Mouse (Mus musculus) midbrain, embryonic 15.5 days (tissue): ENCODE results near the gene C2. TPM values are rescaled to one million over a fixed set of nuclear protein-coding genes. Genes with fewer than 3 reads are reported as not detected.

ENCODE experiments used
- ATAC-seq: fragments of 200-750 bp; cut with Nextera tagmentation; replicated peaks from 2 replicates; pipeline ENCODE4 v1.8.0; 2017; ENCODE audit warnings: moderate TSS enrichment
- H3K27ac ChIP-seq: fragments of 300-500 bp; sonication (generic); 2 replicates; pipeline ENCODE4 v1.5.1; 2015; ENCODE audit warnings: mild to moderate bottlenecking, inconsistent platforms
- H3K27me3 ChIP-seq: fragments of 300-500 bp; sonication (generic); replicated peaks from 2 replicates; pipeline ENCODE4 v1.6.1; 2015; ENCODE audit warnings: inconsistent platforms
- H3K36me3 ChIP-seq: fragments of 300-500 bp; sonication (generic); replicated peaks from 2 replicates; pipeline ENCODE4 v1.6.1; 2015; ENCODE audit warnings: inconsistent platforms
- H3K4me1 ChIP-seq: fragments of 300-500 bp; sonication (generic); 2 replicates; pipeline ENCODE4 v1.6.1; 2015; ENCODE audit warnings: inconsistent platforms
- H3K4me2 ChIP-seq: fragments of 300-500 bp; sonication (generic); 2 replicates; pipeline ENCODE4 v1.6.1; 2015; ENCODE audit warnings: inconsistent platforms, mild to moderate bottlenecking, moderate library complexity
- H3K4me3 ChIP-seq: fragments of 300-500 bp; sonication (generic); 2 replicates; pipeline ENCODE4 v1.5.1; 2015; ENCODE audit warnings: mild to moderate bottlenecking, inconsistent platforms
- H3K9ac ChIP-seq: fragments of 300-500 bp; sonication (generic); 2 replicates; pipeline ENCODE4 v1.6.1; 2015; ENCODE audit warnings: mild to moderate bottlenecking, inconsistent platforms
- H3K9me3 ChIP-seq: fragments of 300-500 bp; sonication (generic); 2 replicates; pipeline ENCODE4 v1.6.1; 2016; ENCODE audit warnings: inconsistent platforms
- WGBS: fragments of 180-500 bp; shearing (Covaris S2); methylation state at CpG from one replicate; pipeline ENCODE4 v1.1.7; 2015; ENCODE audit warnings: mixed read lengths; 5-methylcytosine and 5-hydroxymethylcytosine counted together
- polyA plus RNA-seq: library from polyadenylated mRNA; unstranded; fragments of >200 nt; fragmentation: Nextera tagmentation; extraction: Ambion mirVana; gene quantifications from 2 replicates; pipeline ENCODE4 v1.2.1, GENCODE M21; 2015

The C2 gene
- polyA plus RNA-seq, 1 experiment from 2014 or later: 2.1 TPM

DNA sequence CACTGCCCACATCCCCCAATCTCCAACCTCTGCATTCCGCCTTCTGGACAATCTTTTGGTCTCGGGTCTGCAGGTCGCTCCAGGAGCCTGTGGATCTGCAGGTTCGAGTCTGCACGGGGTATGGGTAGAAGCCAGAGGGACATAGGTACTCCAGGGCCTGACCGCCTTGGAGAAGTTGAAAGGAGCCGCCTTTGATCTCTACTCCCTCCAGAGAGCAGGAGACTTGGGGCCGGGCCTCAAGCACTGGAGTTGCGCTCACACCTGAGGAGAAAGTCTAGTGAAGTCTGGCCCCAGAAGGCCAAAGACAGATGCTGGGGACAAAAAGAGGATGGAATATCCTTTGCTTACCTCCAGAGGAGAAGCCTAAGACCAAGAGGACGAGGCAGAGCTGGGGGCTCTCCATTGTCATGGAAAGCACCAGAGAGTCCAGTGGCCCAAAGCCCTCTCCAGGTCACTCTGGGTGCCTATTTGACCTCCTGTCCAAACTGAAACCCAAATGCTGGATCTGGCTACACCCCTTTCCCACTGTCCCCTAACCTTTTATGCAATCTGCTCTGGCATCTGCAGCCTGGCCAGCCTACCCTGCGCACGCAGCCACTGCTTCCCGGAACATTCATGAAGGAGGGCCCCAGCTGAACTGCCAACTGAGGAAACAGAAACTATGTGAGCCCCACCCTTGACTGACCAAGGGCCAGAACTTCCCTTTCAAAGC lies 36.2 kb downstream of the C2 start:
- ATAC-seq: no peak
- H3K27me3 ChIP-seq: no peaks in the 10 kb centered on the region
- 67% methylated on average over 13 of the region's 13 CpGs for WGBS
- no peak overlapping the region for H3K4me3 ChIP-seq
- no peak overlapping the region for H3K9ac ChIP-seq
- no peaks in the 10 kb centered on the region for H3K4me1 ChIP-seq
- no peaks in the 10 kb centered on the region for H3K9me3 ChIP-seq
- peaks cover under 1% of the 10 kb centered on the region; the same call in 1 of the 2 replicates for H3K36me3 ChIP-seq
- no peak overlapping the region for H3K4me2 ChIP-seq
- no peak overlapping the region for H3K27ac ChIP-seq

DNA sequence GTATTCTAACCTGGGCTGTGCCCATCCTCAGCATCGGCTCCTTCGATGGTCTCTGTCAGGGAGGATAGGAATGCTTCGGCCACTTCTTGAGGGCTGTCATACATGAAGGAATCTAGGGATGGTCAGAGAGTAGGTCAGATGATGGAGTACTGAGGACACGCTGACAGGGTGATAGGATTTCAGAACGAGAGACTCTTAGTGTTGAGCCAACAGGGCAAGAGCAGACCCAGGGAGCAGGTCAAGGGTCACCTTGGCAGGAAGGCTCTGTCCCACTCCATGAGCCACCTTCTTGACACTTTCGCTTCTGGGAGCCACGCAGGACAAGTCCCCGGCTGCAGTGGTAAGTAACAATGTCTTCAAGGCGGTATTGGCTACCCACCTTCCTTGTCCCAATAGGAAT lies 37.6 kb downstream of the C2 start:
- Histone ChIP-seq H3K27ac (no peak overlapping the region), H3K36me3 (peaks cover 14% of the 10 kb centered on the region), H3K9ac (no peak overlapping the region), H3K4me2 (no peak overlapping the region), H3K4me3 (no peak overlapping the region), H3K27me3 (no peaks in the 10 kb centered on the region), H3K4me1 (no peaks in the 10 kb centered on the region), H3K9me3 (no peaks in the 10 kb centered on the region)
- 91% methylated on average over 9 of the region's 9 CpGs for WGBS
- no peak for ATAC-seq

DNA sequence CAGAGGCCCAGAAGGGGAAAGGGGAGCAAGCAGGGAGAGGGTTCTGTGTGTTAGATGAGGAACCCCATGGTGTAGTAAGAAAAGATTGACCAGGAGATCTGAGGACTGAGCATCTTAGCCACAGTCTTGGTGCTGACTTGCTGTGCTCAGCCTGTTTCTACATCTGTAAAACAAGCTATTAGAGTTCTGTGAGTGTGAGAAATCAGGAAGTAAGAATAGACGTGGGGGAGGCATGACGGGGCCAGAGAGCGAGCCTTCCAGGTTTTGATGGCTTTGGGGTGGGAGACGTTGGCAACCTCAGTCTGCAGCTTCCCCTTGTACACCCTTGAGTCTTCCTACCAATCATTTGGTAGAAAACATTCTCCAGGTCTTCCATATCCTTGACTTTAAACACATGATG lies 39.4 kb downstream of the C2 start:
- peaks cover 29% of the 10 kb centered on the region for H3K36me3 ChIP-seq
- no peak for ATAC-seq
- H3K4me1 ChIP-seq: no peaks in the 10 kb centered on the region
- H3K4me2 ChIP-seq: no peak overlapping the region
- H3K4me3 ChIP-seq: no peak overlapping the region
- H3K27ac ChIP-seq: no peak overlapping the region
- WGBS: 85% methylated on average over 4 of the region's 4 CpGs
- H3K9ac ChIP-seq: no peak overlapping the region
- no peaks in the 10 kb centered on the region for H3K27me3 ChIP-seq
- H3K9me3 ChIP-seq: no peaks in the 10 kb centered on the region

DNA sequence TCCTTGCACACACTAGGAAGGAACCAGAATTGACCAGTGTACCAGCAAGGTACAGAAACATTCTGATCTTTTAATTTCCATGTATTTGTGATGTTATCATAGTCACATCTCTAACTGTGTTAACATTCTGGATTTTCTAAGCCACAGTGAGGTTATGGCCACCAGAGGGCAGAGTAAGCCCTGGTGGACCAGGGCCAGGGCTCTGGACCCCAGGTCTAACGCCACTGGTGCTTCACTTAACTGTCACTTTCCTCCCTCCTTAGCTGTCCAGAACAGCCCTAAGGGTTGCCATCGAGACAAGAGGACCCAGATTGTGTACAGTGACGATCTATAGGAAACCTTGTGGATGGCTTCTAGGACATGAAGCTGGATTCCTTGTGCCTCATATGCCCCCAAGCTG lies 42.2 kb downstream of the C2 start:
- no peak overlapping the region for H3K27ac ChIP-seq
- H3K4me1 ChIP-seq: peaks cover 15% of the 10 kb centered on the region
- H3K4me2 ChIP-seq: no peak overlapping the region
- H3K4me3 ChIP-seq: no peak overlapping the region
- no peaks in the 10 kb centered on the region for H3K27me3 ChIP-seq
- WGBS: 47% methylated on average over 3 of the region's 3 CpGs
- no peaks in the 10 kb centered on the region for H3K9me3 ChIP-seq
- H3K36me3 ChIP-seq: peaks cover 38% of the 10 kb centered on the region
- H3K9ac ChIP-seq: no peak overlapping the region
- ATAC-seq: no peak

DNA sequence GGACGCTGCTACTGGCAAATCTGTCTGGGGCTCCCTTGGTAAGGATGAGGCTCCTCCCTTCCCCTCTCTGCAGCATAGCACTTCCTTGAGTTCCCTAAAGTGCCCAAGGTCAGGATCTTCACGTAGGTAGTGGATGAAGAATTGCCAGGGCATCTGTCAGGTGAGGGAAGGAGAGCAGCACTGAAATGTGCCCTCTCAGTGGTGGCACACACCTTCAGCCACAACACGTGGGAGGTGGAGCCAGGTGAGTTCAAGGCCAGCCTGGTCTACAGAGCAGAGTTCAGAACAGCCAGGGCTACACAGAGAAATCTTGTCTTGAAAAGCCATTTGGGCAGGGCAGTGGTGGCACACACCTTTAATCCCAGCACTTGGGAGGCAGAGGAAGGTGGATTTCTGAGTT lies 43.3 kb downstream of the C2 start:
- no peaks in the 10 kb centered on the region for H3K27me3 ChIP-seq
- peaks cover 38% of the 10 kb centered on the region for H3K36me3 ChIP-seq
- no peak overlapping the region for H3K4me3 ChIP-seq
- no peak overlapping the region for H3K27ac ChIP-seq
- no peaks in the 10 kb centered on the region for H3K9me3 ChIP-seq
- H3K4me1 ChIP-seq: peaks cover 19% of the 10 kb centered on the region
- no peak for ATAC-seq
- 85% methylated on average over 3 of the region's 3 CpGs for WGBS
- H3K4me2 ChIP-seq: no peak overlapping the region
- no peak overlapping the region for H3K9ac ChIP-seq

DNA sequence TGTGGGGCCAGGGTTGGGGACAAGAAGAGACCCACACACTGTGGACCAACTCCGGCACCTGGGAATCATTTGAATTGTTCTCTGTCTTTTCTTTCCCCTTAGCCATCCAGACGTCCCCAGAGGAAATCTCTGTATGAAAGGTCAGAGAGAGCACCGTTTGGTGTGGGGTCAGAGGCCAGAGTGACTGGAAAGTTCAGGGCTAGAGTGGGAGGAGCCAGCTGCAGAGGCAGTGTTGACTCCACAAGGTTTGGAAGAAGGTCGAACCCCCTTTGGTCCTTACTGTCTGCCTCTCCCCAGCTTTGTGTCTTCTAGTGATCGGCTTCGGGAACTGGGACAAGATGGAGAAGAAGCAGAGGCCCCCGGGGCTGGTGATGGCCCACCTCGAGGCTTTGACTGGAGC lies 44.6 kb downstream of the C2 start:
- H3K9ac ChIP-seq: no peak overlapping the region
- WGBS: 81% methylated on average over 8 of the region's 8 CpGs
- no peak overlapping the region for H3K4me3 ChIP-seq
- H3K4me2 ChIP-seq: no peak overlapping the region
- no peaks in the 10 kb centered on the region for H3K27me3 ChIP-seq
- H3K9me3 ChIP-seq: no peaks in the 10 kb centered on the region
- no peak for ATAC-seq
- H3K27ac ChIP-seq: no peak overlapping the region
- H3K36me3 ChIP-seq: peaks cover 38% of the 10 kb centered on the region
- H3K4me1 ChIP-seq: peaks cover 29% of the 10 kb centered on the region

DNA sequence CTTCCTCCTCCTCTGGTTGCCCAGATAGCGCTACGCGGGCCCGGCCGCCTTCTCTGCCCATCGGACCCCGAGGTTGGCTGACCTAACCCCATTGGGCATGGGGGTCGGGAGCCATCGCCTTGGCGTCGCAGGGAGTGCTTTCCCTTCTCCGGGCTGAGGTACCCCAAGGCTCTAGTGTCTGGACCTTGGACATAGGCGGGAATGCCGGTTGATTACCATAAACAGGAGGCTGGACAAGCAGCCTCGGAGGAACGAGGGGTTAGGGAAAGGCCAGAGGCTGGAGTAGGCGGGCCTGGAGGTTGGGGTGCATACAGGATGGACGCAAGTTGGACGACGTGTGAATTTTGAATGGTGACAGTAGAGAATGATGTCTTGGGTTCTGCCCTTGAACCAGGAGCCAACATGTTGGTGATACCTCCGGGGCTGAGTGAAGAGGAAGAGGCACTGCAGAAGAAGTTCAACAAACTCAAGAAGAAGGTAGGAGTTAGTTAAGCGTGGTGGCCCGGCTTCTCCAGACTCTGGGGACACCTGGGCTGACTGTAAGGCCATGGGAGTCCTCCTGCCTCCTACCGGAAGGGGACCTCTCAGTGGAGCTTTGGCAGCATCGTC lies 47.4 kb downstream of the C2 start:
- peak overlapping the region; percentile 99 for H3K4me3 ChIP-seq
- H3K4me1 ChIP-seq: peaks cover 29% of the 10 kb centered on the region
- peak overlapping the region; percentile 78 for H3K27ac ChIP-seq
- peak overlapping the region; percentile 93 for H3K4me2 ChIP-seq
- peak; percentile 4; the same call in 1 of the 2 replicates for ATAC-seq
- H3K9me3 ChIP-seq: no peaks in the 10 kb centered on the region
- peaks cover 36% of the 10 kb centered on the region for H3K36me3 ChIP-seq
- H3K9ac ChIP-seq: peak overlapping the region; percentile 98
- WGBS: 2% methylated on average over 24 of the region's 25 CpGs
- H3K27me3 ChIP-seq: no peaks in the 10 kb centered on the region

DNA sequence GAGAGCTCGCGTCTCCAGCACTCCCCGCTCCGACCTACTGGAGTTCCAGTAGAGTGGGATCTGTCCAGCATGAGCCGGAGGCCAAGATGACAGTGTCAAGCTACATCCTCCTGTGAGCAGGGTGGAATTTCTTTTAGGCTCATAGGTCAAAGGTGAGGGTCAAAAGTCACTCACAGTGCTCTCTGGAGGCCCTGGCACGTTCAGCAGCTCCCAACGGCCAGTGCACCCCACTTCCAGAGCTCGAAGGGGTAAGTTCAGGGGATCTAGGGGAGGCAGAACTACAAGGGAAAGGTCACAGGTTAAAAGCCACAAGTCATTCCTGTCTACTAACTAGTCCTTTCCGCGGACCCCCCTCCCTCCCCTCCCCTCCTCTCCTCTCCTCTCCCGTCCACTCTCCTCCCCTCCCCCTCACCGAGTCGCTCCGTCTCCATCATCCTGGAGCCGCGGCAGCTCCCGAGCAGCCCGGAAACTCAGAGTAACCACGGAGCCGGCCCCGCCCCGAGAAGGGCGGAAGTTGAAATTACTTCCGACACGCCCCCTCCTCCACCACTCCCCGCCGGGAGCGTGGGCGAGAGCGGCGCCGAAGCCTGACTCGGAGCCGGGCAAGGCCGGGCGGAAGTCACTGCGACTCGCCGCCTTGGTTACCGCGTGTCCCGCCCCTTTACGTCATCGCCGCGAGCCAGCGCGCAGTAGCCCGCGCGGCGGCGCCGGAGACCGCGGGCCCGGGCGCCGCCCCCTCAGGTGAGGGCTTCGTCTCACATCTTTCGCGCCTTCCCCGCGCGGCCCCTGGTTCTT lies 48.1 kb downstream of the C2 start, which contains the start of the genes Skiv2l and Nelfe:
Gene Skiv2l (minus strand): TSS at position 489 of the 795 bp plus-strand sequence.
Gene Nelfe (plus strand): TSS at position 670 of the 795 bp plus-strand sequence.
- WGBS: under 1% methylated on average over 65 of the region's 65 CpGs
- H3K27me3 ChIP-seq: no peaks in the 10 kb centered on the region
- H3K4me1 ChIP-seq: peaks cover 29% of the 10 kb centered on the region
- H3K27ac ChIP-seq: peak within 1 kb of the TSS; percentile 78
- peak within 1 kb of the TSS; percentile 99 for H3K4me3 ChIP-seq
- H3K4me2 ChIP-seq: peak within 1 kb of the TSS; percentile 93
- peak; percentile 97 for ATAC-seq
- peaks cover 37% of the 10 kb centered on the region for H3K36me3 ChIP-seq
- H3K9me3 ChIP-seq: no peaks in the 10 kb centered on the region
- peak within 1 kb of the TSS; percentile 98 for H3K9ac ChIP-seq

DNA sequence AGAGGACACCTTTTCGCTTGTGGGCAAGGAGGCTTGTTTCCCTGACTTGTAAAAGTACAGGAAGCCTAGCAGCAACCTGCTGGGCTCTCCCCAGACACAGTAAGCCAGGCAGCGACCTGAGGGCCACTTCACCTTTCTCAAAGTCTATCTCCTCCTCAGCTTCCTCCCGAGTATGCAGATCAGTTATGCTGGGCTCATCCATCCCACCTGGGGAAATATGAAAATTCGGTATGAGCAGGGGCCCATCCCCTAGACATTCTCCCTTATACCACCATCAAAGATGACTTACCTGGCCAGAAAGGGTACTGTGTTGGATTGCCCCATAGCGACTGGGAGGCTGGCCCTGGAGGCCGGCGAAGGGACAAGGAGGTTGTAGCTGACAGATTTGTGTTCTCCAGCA lies 50.5 kb downstream of the C2 start:
- Histone ChIP-seq H3K4me2 (no peak overlapping the region), H3K4me1 (peaks cover 29% of the 10 kb centered on the region), H3K9ac (no peak overlapping the region), H3K4me3 (no peak overlapping the region), H3K36me3 (peaks cover 38% of the 10 kb centered on the region), H3K27ac (no peak overlapping the region), H3K27me3 (no peaks in the 10 kb centered on the region), H3K9me3 (no peaks in the 10 kb centered on the region)
- 90% methylated on average over 7 of the region's 7 CpGs for WGBS
- no peak for ATAC-seq

DNA sequence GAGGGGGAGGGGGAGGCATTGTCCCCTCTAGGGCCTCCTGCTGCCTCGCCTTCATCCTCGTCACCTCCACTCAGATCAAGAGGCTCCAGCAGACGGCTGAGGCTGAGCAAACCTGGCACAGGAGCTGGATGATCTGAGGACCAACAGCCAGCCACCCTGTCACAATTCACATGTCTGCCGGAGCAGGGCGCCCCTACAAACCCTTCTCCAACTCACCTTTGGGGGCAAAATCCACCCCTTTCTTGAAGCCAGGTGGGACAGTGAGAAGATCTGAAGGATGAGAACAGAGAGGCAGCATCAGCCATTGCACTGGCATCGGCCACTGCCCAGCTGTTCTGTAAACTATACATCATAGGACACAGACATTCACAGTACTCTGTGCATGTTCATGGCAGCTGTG lies 50.9 kb downstream of the C2 start:
- Histone ChIP-seq H3K4me1 (peaks cover 27% of the 10 kb centered on the region), H3K9ac (no peak overlapping the region), H3K4me2 (no peak overlapping the region), H3K27me3 (no peaks in the 10 kb centered on the region), H3K36me3 (peaks cover 40% of the 10 kb centered on the region), H3K27ac (no peak overlapping the region), H3K4me3 (no peak overlapping the region), H3K9me3 (no peaks in the 10 kb centered on the region)
- ATAC-seq: no peak
- WGBS: 84% methylated on average over 6 of the region's 6 CpGs

DNA sequence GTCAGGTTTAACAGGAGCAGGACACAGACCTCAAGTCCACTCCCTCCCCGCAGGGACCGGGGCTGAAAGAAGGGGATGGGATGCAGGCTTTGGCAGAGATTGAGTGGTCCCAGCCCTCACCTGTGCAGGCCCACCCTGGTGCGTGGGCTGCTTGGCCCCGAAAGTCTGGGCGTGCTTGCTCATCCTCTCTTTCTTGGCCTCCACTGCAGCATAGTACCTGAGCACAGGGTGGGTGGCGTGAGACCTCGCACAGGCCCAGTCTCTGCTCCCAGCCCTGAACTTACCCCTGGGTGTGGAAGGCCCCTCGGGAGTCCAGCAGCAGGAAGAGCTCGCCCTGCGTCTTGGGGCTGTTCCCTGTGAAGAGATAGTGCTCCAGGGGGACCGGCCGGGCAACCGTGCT lies 53.2 kb downstream of the C2 start:
- Histone ChIP-seq H3K4me2 (no peak overlapping the region), H3K27ac (no peak overlapping the region), H3K4me1 (peaks cover 10% of the 10 kb centered on the region), H3K36me3 (peaks cover 62% of the 10 kb centered on the region), H3K9ac (no peak overlapping the region), H3K27me3 (no peaks in the 10 kb centered on the region), H3K4me3 (no peak overlapping the region), H3K9me3 (no peaks in the 10 kb centered on the region)
- 94% methylated on average over 13 of the region's 13 CpGs for WGBS
- ATAC-seq: no peak

DNA sequence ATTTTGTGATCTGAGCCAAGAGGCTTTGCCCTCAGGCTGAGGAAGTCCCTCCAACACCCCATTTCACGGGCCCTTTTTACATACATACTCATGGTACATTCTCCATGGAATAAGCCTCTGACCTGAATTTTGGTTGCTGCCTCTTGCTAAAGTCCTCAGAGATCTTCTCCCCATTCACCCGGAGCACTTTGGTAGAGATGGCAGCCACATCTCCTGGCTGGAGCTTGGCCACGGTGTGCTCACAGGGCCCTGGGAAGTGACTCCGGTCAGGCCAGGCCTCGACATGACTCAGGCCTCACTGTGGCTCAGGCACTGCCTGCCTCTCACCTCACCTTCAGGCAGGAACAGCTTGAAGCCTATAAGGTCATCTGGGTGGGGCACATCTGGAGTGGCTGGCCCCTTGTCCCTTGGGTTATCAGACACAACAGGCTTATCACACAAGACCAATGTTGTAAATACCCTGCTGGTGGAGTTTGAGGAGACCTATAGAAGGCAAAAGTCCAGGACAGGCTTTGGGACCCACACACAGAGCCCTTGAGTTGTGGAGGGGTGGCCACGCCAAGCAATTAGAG lies 57.2 kb downstream of the C2 start:
- Histone ChIP-seq H3K27me3 (no peaks in the 10 kb centered on the region), H3K4me3 (no peak overlapping the region), H3K36me3 (peaks cover 62% of the 10 kb centered on the region), H3K4me2 (no peak overlapping the region), H3K4me1 (peaks cover 21% of the 10 kb centered on the region), H3K9ac (no peak overlapping the region), H3K27ac (no peak overlapping the region), H3K9me3 (no peaks in the 10 kb centered on the region)
- ATAC-seq: no peak
- WGBS: 92% methylated on average over 6 of the region's 6 CpGs
